Mouse (Mus musculus) heart, adult 18-20 months (tissue): Measurements from ENCODE around the gene Fkbp9. TPM values are rescaled to one million over a fixed set of nuclear protein-coding genes. Genes with fewer than 3 reads are reported as not detected.
A peak's percentile ranks its signal among the peaks of the same experiment; 100 is the strongest.
"Not testable (repeated sequence)": the region's sequence is repeated elsewhere in the genome, so short reads cannot be mapped to it uniquely, and the experiment has no call there.

Source experiments
- DNase-seq, 2 experiments: peaks; one replicate each; pipeline ENCODE4 v3.0.0; 2021 to 2022; ENCODE audit warnings: mixed read lengths in 1 of 2
- total RNA-seq, 2 experiments: library from RNA; stranded (reverse); gene quantifications; 2 replicates each; pipeline ENCODE4 v1.2.3; 2021

The Fkbp9 gene
- total RNA-seq, 2 experiments from 2014 or later, result 90.3 to 90.9 TPM

DNA sequence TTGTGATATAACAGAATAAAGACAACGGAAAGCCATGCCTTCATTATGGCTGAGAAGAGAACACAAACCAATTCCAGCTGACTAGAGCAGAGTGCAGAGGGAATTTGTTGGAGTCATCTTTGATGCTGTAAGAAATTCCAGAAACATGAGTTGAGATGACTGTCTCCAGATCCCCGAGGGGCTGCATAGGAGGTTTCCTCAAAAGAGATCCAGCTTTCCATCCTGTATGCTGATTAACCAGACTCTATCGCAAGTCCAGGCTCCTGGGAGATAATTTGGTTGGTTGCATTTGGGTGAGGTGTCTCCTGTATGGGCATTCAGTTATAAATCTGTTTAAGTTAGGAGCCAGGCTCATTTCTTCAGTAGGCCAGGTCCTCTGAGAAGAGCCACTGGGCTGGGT lies 5.8 kb downstream of the Fkbp9 start:
- no peak for DNase-seq

- DNase-seq, result no peak
Observed at GRCm38 (mm10) chr6:56843229-56843628, 11.4 kb downstream of the Fkbp9 start.

DNA sequence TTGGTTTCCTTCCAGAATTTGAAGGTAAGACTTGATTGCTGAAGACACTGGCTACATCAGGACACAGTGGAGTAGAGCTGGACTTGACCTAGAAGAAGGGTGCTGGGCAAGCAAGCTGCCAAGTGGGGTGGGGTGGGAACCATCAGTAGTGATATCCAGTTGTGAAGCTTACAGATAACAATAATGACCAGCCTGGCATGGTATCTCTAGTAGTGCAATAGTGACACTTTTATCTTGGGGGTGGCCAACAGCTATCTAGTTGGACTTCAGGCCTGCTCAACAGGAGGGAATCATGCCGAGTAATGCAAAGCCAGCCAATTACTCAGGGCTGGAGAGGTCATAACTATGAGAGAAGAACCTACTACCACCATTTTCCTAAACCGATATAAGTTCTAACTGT lies 12.5 kb downstream of the Fkbp9 start:
- no peak for DNase-seq

DNA sequence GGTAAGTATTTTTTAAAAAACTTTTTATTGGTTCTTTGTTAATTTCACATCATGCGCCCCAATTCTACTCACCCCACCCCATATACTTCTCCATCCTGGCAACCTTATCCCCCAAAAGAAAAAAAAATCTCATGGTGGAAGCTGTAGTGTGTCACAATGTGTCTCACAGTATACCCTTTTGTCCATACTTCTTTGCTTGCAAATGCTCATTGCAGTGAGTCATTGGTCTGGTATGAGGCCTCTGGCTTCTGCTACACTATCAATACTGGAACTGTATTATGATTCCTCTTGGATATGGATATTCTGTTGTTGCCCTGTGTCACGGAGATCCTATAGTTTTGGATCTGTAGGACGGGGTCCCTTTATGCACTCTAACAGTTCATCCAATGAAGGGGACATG lies 17.1 kb downstream of the Fkbp9 start:
- DNase-seq, result no peak

DNA sequence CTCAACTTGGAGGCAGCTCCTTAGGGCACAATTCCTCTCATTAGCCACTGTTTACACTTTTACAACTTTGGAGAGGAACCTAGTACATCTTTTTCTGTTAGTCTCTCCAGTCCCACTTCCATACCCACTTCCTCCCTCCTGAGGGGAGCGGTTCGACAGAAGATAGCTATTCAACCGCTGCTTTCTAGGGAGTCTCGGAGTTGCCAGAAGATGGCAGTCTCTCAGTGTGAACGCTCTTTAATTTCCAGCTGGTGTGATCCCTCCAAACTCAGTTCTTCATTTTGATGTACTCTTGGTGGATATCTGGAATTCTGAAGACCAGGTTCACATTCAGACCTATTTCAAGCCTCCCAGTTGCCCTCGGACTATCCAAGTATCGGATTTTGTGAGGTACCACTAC lies 18.5 kb downstream of the Fkbp9 start:
- DNase-seq, result peak; percentile 13 to 23

DNA sequence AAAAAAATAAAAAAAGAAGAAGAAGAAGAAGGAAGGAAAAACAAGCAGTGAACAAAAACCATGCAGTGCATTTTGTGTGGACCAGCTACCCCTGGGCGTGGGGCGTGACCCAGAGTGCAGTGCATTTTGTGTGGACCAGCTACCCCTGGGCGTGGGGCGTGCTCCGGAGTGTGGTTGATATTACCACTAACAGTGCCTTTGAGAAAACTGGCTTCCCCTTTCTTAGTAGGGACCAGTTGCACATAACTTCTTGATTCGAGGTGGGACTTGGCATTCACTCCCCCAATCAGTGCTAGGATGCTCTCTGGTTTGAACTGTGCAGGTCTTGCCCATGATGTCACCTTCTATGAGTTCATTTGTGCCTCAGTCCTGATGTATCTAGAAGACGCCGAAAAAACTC lies 22.9 kb downstream of the Fkbp9 start:
- DNase-seq, result no peak

DNA sequence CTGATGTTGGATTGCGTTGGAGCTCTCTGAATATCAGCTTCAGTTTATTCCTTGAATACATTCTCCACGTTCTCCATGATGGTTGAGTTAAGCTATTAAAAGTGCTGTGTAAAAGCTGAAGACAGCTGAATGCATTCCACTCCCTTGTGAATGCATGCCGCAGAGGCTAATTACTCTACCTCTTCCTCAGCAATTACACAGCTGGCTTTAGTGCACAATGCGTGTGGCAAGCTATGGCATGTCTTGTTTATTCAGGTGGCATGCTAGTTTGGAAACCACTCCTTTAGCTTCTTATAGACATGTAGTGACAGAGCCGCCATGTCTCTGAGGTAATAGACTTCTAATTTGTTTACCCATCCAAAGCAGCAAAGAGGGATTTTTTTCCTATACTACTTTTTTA lies 24.9 kb downstream of the Fkbp9 start:
- DNase-seq, result no peak

DNA sequence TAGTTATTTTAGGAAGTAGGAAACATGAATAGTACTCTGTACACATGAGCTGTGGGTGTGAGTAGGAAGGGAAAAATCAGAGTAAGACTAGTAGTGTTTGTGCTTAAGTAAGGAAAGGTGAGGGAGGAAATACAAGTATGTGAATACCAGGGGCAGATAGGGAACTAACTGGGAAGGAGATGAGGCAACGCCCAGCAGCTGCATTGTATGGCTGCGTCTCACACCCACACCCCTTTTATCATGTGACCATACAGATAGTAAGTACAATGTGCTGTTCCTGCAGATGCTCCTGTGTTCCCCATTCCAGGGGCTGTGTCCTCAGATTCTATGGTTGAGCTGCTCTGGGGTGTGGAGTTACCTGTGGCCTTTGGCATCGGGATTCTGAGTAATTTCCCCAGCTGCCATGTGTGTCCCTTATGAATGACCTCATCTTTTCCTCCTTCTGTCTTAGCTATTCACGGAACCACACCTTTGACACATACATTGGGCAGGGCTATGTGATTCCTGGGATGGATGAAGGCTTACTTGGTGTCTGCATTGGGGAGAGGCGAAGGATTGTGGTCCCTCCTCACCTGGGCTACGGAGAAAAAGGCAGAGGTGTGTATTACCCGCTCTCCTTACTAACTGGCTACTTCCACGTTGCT lies 28.5 kb downstream of the Fkbp9 start:
- DNase-seq, result peak; percentile 11 to 29

DNA sequence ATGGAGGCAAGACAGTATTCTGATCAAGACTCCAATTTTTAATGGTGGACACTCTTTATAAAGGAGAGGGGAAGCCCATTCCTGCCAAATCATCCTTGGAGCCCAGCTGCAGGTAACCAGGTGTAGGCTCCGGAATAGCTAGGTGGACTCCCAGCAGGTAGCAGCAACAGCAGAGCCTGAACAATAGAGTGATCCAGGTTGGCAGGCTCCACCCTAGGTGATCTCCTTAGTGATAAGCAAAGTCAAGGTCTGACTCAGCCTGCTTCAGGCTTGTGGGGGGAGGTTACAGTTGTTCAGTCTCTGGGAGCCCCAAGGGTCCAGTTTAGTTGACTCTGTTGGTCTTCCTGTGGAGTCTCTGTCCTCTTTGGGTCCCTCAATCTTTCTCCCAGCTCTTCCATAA lies 35.0 kb downstream of the Fkbp9 start:
- DNase-seq, result not testable (repeated sequence)

DNA sequence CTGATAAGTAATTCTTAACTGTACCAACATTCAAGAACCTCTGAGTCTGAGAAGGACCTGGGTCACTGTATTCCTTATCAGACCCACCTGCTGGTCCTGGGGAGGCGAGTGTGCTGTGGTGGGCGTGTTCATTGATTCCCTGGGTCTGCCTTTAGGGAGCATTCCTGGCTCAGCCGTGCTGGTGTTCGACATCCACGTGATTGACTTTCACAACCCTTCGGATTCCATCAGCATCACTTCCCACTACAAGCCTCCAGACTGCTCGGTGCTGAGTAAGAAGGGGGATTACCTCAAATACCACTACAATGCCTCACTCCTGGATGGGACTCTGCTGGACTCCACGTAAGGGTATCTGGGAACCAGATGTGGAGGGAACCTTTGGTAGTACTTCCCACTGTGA lies 36.7 kb downstream of the Fkbp9 start:
- no peak for DNase-seq

DNA sequence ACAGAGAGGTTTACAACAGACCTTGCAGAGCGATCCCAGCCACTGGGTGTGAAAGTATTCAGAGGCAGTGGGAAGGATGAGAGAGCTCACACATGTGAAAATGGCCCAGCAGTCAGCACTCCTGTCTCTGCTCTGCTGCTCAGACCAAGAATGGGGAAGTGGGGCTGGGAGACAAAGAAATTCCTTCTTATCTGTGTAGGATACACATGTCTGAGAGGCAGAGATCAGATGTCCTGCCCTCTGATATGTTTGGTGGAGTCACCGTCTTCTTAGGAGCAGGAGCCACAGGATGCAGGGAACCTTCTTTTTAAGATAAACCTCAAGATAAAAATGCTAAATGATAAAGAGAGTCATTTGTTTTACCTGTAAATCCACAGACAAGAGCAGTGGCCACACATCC lies 38.2 kb downstream of the Fkbp9 start:
- no peak for DNase-seq

DNA sequence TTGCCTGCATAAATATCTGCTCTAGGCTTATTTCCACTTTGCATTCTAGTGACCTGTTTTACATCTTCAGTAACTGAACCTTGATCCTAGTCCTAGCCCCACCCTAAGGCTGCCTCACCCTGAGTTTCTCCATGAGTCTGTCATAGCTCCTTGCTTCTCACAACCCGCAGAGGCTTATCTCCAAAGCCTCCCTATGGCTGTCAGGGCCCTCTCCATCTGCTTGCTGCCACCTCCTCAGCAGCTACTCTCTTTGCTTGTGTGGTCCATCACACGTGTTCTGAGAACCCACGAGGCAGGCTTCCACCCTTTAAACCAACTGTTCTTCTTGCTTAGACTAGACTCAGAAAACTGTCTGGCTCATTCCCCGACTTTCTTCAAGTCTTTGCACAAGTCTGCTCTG lies 45.0 kb downstream of the Fkbp9 start:
- no peak for DNase-seq

DNA sequence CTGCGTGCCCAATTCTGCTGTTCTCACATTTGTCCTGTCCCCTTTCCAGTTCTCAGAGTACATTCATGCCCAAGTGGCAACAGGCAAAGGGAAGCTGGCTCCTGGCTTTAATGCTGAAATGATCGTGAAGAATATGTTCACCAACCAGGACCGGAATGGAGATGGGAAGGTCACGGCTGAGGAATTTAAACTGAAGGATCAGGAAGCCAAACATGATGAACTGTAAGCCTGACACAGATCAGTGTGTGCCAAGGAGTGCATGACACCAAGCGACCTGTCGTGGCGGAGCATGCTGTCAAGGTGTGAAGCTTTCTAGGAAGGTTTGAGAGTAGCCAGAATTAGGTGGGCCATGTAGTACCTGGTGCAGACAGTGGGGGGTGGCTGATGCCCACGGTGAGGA lies 46.1 kb downstream of the Fkbp9 start:
- no peak for DNase-seq

GRCm38 (mm10) chr6:56879352-56879955 lies 47.6 kb downstream of the Fkbp9 start:
- no peak for DNase-seq

- DNase-seq, result peak; percentile 49 to 55
Observed at GRCm38 (mm10) chr6:56888561-56888960, 56.7 kb downstream of the Fkbp9 start.

GRCm38 (mm10) chr6:56890762-56891161 lies 58.9 kb downstream of the Fkbp9 start:
- no peak for DNase-seq

DNA sequence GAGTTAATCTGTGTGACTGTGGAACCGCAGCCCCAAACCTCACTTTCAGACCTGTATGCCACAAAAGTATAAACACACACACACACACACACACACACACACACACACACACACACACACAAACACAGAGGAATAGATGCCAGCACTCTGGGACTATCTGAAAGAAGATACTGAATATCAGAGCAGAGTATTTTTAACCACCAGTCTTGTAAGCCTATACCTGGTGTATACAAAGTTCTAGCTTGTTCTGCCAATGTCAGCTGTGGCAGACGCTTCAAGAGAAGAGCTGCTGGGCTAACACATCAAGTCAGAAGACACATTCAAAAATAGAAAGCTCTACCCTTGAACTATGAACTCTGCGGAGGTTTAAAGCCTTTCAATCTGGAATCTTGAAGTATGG lies 67.7 kb downstream of the Fkbp9 start:
- DNase-seq, result peak; percentile 58 to 63

DNA sequence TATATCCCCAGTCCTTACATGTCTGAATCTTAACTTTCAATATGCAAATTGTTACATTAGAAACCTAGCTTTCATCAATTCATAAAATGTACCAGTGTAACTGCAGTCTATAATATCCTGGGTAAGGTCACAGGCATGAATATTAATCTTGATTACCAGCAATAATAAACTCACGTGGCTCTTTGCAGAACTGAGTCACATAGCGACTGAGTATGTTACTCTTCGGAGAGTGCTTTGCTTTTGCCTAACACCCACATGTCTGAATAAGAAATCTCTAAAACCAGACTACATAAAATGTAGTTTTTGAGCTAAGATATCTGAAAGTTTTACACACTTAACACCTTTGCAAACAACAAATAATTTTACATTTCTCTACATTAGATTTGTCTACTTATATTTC lies 69.5 kb downstream of the Fkbp9 start:
- DNase-seq, result no peak

GRCm38 (mm10) chr6:56901824-56902386 lies 70.0 kb downstream of the Fkbp9 start:
- peak; percentile 85 for DNase-seq

DNA sequence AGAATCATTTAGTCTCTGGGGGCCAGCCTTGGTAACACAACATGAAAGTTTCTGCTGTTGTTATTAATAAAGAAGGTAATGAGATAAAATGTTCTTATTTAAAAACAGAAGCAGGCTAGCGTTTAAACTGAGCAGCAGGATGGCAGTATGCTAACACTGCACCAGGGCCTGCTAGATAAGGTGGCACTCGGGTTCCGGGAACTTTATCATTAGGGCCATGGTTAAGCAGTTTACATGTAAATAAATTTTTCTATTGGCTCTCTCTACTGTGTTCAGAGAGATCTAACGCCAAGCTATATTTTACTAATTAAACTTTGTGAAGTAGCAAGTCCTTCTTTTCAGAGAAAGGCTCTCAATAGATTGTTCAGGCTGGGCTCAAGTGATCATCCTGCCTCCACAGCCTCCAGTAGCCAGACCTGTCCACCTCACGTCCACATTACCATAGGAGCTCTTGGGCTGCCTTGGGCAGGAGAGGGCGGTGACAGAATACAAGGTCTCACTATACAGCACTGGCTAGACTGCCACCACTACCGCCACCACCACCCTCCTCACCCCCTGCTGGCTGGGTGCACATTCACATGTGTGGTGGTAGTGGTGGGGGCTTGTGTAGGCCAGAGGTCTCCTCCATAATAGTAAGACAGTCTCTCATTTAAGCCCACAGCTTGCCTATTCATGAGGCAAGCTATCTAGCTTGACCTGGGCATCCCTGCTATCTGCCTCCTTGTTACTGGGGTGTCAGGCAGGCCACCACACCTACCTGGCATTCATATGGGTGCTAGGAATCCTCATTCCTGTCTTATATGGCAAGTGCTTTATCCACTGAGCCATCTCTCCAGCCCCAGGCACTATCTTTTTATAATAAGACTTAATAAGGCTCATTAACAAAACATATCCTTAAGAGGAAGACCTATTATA lies 71.0 kb downstream of the Fkbp9 start:
- no peak for DNase-seq

GRCm38 (mm10) chr6:56903831-56904230 lies 72.0 kb downstream of the Fkbp9 start:
- no peak for DNase-seq

DNA sequence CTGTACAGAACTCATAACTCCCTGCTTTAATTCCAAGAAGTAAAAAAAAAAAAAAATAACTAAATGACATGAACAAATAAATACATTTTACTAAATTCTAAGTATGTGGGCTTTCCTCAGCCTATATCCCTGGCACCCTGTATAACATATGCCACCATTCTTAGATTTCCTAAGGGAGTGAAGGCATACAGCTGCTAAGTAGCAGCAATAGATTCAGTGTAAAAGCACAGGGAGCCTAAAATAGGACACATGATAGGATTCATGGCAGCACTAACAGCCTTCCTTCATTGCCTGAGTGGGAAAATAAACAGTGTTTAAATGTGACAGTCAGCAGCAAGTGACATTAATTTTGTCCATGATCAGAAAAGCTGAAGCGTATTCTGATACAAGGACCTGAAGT lies 72.5 kb downstream of the Fkbp9 start:
- DNase-seq, result no peak

DNA sequence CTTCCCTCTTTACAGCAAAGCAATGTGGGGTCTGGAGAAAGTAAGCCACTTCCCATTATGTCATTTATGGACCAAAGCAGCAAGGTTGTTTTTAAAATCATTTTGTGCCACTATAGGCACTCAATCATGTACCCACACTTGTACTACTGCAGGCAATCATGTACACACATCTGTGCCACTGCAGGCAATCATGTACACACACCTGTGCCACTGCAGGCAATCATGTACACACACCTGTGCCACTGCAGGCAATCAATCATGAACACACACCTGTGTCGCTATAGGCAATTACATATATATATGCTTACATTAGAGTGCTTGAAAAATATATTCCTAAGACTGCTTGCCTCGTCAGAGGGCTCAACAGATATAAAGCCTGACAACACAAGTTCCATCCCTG lies 73.1 kb downstream of the Fkbp9 start:
- DNase-seq, result no peak
